Mouse (Mus musculus): ENCODE measurements around the gene Mmadhc. TPM values are rescaled to one million over a fixed set of nuclear protein-coding genes. Genes with fewer than 3 reads are reported as not detected.

Mmadhc gene
- polyA plus RNA-seq, 1 experiment from 2014 or later: 160 TPM

DNA sequence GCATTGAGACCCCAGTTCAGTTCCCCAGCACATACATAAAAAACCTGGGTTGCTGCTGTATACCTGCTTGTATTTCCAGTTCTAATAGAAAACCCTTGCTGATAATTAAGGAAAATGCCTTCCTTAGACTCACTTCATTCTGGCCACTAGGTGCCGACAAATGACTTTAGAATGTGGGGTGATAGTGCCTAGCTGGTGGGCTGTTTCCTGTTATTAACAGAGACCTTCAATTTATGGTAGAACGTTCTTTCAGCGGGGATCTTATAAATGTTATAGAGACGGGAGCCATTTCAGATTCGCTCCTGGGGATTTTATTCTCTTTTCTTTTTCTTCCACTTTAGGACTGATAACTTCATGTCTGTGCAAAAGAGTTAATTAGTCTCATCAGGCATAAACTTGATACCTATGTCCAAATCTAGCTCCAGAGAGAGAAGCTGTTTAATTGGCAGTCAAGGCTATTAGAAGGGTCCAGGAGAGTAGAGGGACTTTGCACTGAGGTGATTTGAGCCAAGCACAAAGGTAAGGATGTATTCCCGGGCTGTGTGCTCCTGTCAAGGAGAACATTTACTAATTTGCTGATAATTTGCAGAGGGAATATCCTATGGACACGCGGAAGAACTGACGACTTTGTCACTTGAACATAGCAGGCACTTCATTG, 10.2 kb upstream of the Mmadhc start:
- 46% methylated on average over 9 of the region's 9 CpGs for WGBS
- ATAC-seq (ENCODE audit: insufficient read depth): peak; percentile 68; the same call in 1 of the 2 replicates
- H3K9me3 ChIP-seq (ENCODE audit: low read depth, low read length): no peaks in the 10 kb centered on the region
- peak; percentile 92 for DNase-seq
- TF ChIP-seq CTCF (IDR thresholded peaks at IDR 0.05; ENCODE audit: low read depth): peak; percentile 89
- H3K4me1 ChIP-seq (ENCODE audit: insufficient read depth): no peaks in the 10 kb centered on the region
- no peaks in the 10 kb centered on the region for H3K36me3 ChIP-seq (ENCODE audit: insufficient read depth)
- no peaks in the 10 kb centered on the region for H3K27me3 ChIP-seq (ENCODE audit: insufficient read depth, low read length)
- no peak overlapping the region for H3K4me3 ChIP-seq (ENCODE audit: low read depth, low read length)
- H3K4me2 ChIP-seq: no peak overlapping the region
- no peak overlapping the region for H3K27ac ChIP-seq (ENCODE audit: low read depth)
- H3K9ac ChIP-seq: no peak overlapping the region

DNA sequence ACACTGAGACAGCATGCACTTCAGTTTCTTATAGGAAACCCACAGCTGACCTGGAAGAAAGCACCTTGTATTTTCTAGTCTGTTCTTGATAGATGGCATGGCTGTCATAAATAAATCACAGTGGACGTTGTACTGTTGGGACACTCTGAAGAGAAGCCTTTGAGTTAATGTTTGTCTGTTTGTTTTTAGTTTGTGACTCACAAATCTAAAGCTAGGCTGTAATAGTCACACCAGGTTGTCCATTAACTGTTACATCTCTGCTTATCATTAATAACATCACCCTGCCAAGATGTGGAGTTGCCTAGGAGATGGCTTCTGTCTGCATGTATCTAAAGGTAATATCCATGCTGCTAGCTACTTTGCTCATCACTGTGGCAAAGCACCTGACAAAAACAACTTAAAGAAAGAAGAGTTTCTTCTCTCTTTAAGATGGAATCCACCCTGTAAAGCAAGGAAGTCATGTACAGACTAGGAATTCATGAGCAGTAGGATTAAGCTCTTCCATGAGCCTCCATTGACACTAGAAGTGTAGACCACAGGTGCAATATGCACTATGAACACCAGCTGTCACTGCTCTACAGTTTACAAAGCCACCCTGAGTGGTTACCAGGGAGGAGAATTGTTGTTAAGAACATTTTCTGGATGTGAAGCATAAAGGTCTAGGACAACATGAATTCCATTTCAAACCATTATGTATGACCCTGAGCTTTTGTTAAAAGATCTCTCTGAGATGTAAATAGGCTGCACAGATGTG, 8.4 kb upstream of the Mmadhc start:
- DNase-seq (peak; percentile 19), ATAC-seq (ENCODE audit: insufficient read depth) (no peak)
- Histone ChIP-seq H3K27me3 (ENCODE audit: insufficient read depth, low read length) (no peaks in the 10 kb centered on the region), H3K4me2 (no peak overlapping the region), H3K9me3 (ENCODE audit: low read depth, low read length) (no peaks in the 10 kb centered on the region), H3K27ac (ENCODE audit: low read depth) (no peak overlapping the region), H3K36me3 (ENCODE audit: insufficient read depth) (no peaks in the 10 kb centered on the region), H3K4me1 (ENCODE audit: insufficient read depth) (no peaks in the 10 kb centered on the region), H3K4me3 (ENCODE audit: low read depth, low read length) (no peak overlapping the region), H3K9ac (no peak overlapping the region)
- 41% methylated on average over 1 of the region's 1 CpGs for WGBS
- peak; percentile 56 for TF ChIP-seq CTCF (IDR thresholded peaks at IDR 0.05; ENCODE audit: low read depth)

DNA sequence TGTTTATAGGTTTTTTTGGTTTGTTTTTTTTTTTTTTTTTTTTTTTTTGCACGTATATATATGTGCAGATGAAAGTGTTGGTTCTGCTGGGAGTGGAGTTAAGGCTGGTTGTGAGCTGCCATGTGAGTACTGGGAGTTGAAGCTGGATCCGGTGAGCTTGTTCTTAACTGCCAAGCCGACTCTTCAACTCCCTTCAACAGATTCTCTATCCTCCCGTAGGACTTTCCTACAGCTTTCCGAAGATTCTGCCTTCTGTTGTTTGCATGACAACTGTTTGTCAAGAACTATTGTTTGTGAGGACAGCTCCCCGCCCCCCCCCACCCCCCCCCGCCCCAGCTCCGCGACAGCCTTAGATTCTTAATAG, 368 bp upstream of the Mmadhc start:
- TF ChIP-seq CTCF (IDR thresholded peaks at IDR 0.05; ENCODE audit: low read depth): no peak
- peak overlapping the region; percentile 42 for H3K9ac ChIP-seq
- ATAC-seq (ENCODE audit: insufficient read depth): no peak

DNA sequence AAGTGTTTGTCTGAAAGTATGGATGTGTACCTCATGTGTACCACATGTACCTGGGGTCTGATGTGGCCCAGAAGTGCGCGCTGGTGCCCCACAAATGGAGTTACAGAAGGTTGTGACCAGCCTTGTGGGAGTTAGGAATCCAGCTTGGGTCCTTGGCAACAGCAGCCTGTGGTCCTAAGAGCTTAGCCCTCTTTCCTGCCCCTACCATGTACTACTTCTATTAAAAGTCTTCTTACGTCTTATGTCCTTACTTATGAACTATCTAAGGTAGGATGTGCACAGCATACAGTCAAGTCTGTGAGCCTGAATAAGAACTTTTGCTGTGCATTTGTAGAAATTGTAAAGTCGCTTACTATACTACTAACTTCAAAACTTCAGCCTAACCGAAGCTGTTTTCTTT, 1.0 kb downstream of the Mmadhc start:
- Histone ChIP-seq H3K36me3 (ENCODE audit: insufficient read depth) (peaks cover 15% of the 10 kb centered on the region), H3K4me3 (ENCODE audit: low read depth, low read length) (peak overlapping the region; percentile 83), H3K9ac (peak overlapping the region; percentile 94), H3K9me3 (ENCODE audit: low read depth, low read length) (no peaks in the 10 kb centered on the region), H3K27me3 (ENCODE audit: insufficient read depth, low read length) (no peaks in the 10 kb centered on the region), H3K4me1 (ENCODE audit: insufficient read depth) (0 out of 2 replicates have a peak, but pooled peaks cover 8% of the 10 kb centered on the region), H3K4me2 (peak overlapping the region; percentile 84), H3K27ac (ENCODE audit: low read depth) (no peak overlapping the region)
- TF ChIP-seq CTCF (IDR thresholded peaks at IDR 0.05; ENCODE audit: low read depth): no peak
- ATAC-seq (ENCODE audit: insufficient read depth): no peak
- WGBS: 33% methylated on average over 5 of the region's 5 CpGs
- DNase-seq: peak; percentile 24

More for the DNA sequence above, 368 bp upstream of the Mmadhc start:
- Histone ChIP-seq H3K27ac (ENCODE audit: low read depth) (no peak overlapping the region), H3K4me2 (peak overlapping the region; percentile 84), H3K27me3 (ENCODE audit: insufficient read depth, low read length) (no peaks in the 10 kb centered on the region), H3K4me1 (ENCODE audit: insufficient read depth) (0 out of 2 replicates have a peak, but pooled peaks cover 8% of the 10 kb centered on the region), H3K9me3 (ENCODE audit: low read depth, low read length) (no peaks in the 10 kb centered on the region), H3K4me3 (ENCODE audit: low read depth, low read length) (peak overlapping the region; percentile 83), H3K36me3 (ENCODE audit: insufficient read depth) (peaks cover 4% of the 10 kb centered on the region; the same call in 1 of the 2 replicates)
- peak; percentile 47 for DNase-seq
- WGBS: 4% methylated on average over 9 of the region's 9 CpGs

DNA sequence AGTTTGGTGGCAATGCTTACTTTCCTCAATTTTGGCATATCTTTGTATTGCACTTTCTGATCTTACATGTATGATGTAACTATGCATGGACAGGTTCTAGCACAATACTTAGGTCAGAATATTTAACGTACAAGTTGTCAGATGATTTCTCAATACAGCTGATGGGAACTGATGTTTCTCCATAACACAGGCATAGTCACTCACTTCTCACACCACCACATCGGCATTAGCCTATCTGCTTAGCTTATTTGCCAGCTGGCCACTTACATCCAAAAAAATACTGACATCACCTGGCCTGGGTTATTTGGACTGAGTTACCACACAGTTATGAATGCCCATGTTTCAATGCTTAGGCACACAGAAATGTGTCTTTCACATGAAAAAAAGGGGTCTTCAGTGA, 2.5 kb downstream of the Mmadhc start:
- no peak overlapping the region for H3K4me3 ChIP-seq (ENCODE audit: low read depth, low read length)
- no peak for TF ChIP-seq CTCF (IDR thresholded peaks at IDR 0.05; ENCODE audit: low read depth)
- peaks cover 30% of the 10 kb centered on the region for H3K36me3 ChIP-seq (ENCODE audit: insufficient read depth)
- no peaks in the 10 kb centered on the region for H3K27me3 ChIP-seq (ENCODE audit: insufficient read depth, low read length)
- ATAC-seq (ENCODE audit: insufficient read depth) (no peak), DNase-seq (no peak)
- H3K9me3 ChIP-seq (ENCODE audit: low read depth, low read length): no peaks in the 10 kb centered on the region
- H3K4me2 ChIP-seq: peak overlapping the region; percentile 13
- no peak overlapping the region for H3K9ac ChIP-seq
- H3K4me1 ChIP-seq (ENCODE audit: insufficient read depth): 0 out of 2 replicates have a peak, but pooled peaks cover 8% of the 10 kb centered on the region
- 70% methylated on average over 2 of the region's 2 CpGs for WGBS
- no peak overlapping the region for H3K27ac ChIP-seq (ENCODE audit: low read depth)

DNA sequence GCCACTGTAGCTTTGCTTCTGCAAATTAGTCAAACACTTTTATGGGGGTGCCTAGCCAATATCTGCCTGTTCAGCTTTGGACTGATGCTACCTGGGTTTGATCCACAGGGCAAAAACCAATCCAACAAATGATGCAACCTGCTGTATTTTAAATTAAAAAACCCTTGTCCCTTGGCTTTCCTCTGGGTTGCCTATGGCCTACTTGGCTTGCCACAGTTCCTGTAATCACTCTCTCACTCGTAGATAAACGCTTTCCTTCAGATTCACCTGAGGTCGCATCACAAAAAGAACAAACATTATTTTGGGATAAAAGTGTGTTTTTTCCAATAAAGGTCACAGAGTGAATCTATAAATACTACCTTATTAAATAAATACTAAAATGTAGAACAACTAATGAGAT, 3.0 kb downstream of the Mmadhc start:
- no peak for TF ChIP-seq CTCF (IDR thresholded peaks at IDR 0.05; ENCODE audit: low read depth)
- ATAC-seq (ENCODE audit: insufficient read depth): no peak
- Histone ChIP-seq H3K9me3 (ENCODE audit: low read depth, low read length) (no peaks in the 10 kb centered on the region), H3K27me3 (ENCODE audit: insufficient read depth, low read length) (no peaks in the 10 kb centered on the region), H3K4me2 (no peak overlapping the region), H3K27ac (ENCODE audit: low read depth) (no peak overlapping the region), H3K4me1 (ENCODE audit: insufficient read depth) (0 out of 2 replicates have a peak, but pooled peaks cover 8% of the 10 kb centered on the region), H3K36me3 (ENCODE audit: insufficient read depth) (peaks cover 35% of the 10 kb centered on the region), H3K9ac (no peak overlapping the region), H3K4me3 (ENCODE audit: low read depth, low read length) (no peak overlapping the region)
- no peak for DNase-seq
- WGBS: 79% methylated on average over 3 of the region's 3 CpGs

GRCm38 (mm10) chr2:50291901-50292300, 4.7 kb downstream of the Mmadhc start:
- ATAC-seq (ENCODE audit: insufficient read depth): no peak
- H3K27me3 ChIP-seq (ENCODE audit: insufficient read depth, low read length): no peaks in the 10 kb centered on the region
- H3K4me1 ChIP-seq (ENCODE audit: insufficient read depth): 0 out of 2 replicates have a peak, but pooled peaks cover 8% of the 10 kb centered on the region
- no peak overlapping the region for H3K9ac ChIP-seq
- no peak overlapping the region for H3K4me2 ChIP-seq
- no peak overlapping the region for H3K27ac ChIP-seq (ENCODE audit: low read depth)
- TF ChIP-seq CTCF (IDR thresholded peaks at IDR 0.05; ENCODE audit: low read depth): no peak
- peaks cover 49% of the 10 kb centered on the region for H3K36me3 ChIP-seq (ENCODE audit: insufficient read depth)
- WGBS: 59% methylated on average over 2 of the region's 2 CpGs
- H3K9me3 ChIP-seq (ENCODE audit: low read depth, low read length): no peaks in the 10 kb centered on the region
- no peak overlapping the region for H3K4me3 ChIP-seq (ENCODE audit: low read depth, low read length)
- no peak for DNase-seq
